Mouse (Mus musculus) bone marrow, adult 2 months (tissue): ENCODE results near the gene Cdx2.

Experiments used
- CTCF ChIP-seq: fragments of 200-500 bp; IDR thresholded peaks from 2 replicates; pipeline ENCODE4 v1.5.1; 2011; ENCODE audit warnings: low read length, control low read depth; ENCODE audit not compliant: control insufficient read depth, insufficient read depth
- POLR2A ChIP-seq: fragments of 200-500 bp; IDR thresholded peaks from 2 replicates; pipeline ENCODE4 v1.6.1; 2011; ENCODE audit warnings: low read depth, mild to moderate bottlenecking, control low read depth, low read length, borderline replicate concordance; ENCODE audit not compliant: control insufficient read depth

DNA sequence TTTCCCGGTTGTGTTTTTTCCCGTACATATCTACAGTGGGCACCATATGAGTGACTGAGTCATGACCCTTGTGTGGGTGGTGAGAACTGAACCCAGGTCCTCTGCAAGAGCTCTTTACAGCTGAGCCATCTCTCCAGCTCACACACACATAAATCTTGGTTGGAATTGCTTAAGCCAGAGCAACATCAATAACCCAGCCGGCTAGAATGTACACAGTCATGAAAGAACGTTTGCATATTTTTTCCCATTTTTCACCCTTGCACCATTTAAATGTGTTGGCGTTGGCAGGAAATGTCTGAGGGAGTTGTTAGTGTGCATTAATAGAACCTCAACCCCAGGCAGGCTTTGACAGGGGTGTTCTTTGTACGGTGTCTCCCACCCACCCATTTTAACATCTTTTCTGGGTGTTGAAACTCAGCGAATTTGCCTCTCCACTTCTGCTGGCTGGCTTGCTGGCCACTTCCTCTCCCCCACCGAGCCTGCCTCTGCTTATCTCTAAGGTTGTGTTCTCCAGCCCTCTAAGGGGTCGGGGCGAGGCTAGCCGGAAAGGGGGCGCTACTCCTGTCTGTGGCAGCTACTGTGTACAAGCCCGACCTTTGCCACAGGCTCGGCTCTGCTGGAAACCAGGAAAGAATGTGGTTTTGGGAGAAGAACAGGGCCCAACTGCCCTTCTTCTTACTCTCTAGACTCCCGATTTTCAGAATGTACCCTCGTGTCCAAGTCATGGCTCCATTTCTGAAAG is 15.1 kb downstream of the Cdx2 start:
- TF ChIP-seq CTCF, result no peak
- TF ChIP-seq POLR2A, result no peak
